Mouse (Mus musculus) heart, embryonic 11.5 days (tissue): ENCODE measurements around the gene Smc5. TPM values are rescaled to one million over a fixed set of nuclear protein-coding genes. Genes with fewer than 3 reads are reported as not detected.

Experiments
- ATAC-seq: fragments of 200-750 bp; cut with Nextera tagmentation; replicated peaks from 2 replicates; pipeline ENCODE4 v1.8.0; 2017; ENCODE audit warnings: moderate library complexity; ENCODE audit not compliant: insufficient number of reproducible peaks, low FRiP score, low TSS enrichment
- H3K27ac ChIP-seq: fragments of 300-500 bp; sonication (generic); 2 replicates; pipeline ENCODE4 v1.5.1; 2014; ENCODE audit warnings: mild to moderate bottlenecking, low read depth, low read length
- H3K27me3 ChIP-seq: fragments of 300-500 bp; sonication (generic); 2 replicates; pipeline ENCODE4 v1.6.1; 2014; ENCODE audit warnings: mild to moderate bottlenecking, low read length, mixed read lengths; ENCODE audit not compliant: control insufficient read depth, insufficient read depth
- H3K36me3 ChIP-seq: fragments of 300-500 bp; sonication (generic); 2 replicates; pipeline ENCODE4 v1.6.1; 2014; ENCODE audit warnings: mild to moderate bottlenecking, low read length, moderate library complexity, mixed read lengths; ENCODE audit not compliant: control insufficient read depth, insufficient read depth
- H3K4me1 ChIP-seq: fragments of 300-500 bp; sonication (generic); 2 replicates; pipeline ENCODE4 v1.6.1; 2014; ENCODE audit warnings: low read length; ENCODE audit not compliant: control insufficient read depth, insufficient read depth
- H3K4me2 ChIP-seq: fragments of 300-500 bp; sonication (generic); 2 replicates; pipeline ENCODE4 v1.6.1; 2014; ENCODE audit warnings: mild to moderate bottlenecking, moderate library complexity
- H3K4me3 ChIP-seq: fragments of 300-500 bp; sonication (generic); 2 replicates; pipeline ENCODE4 v1.5.1; 2014; ENCODE audit warnings: low read depth, low read length
- H3K9ac ChIP-seq: fragments of 300-500 bp; sonication (generic); 2 replicates; pipeline ENCODE4 v1.6.1; 2014; ENCODE audit warnings: mild to moderate bottlenecking, low read depth, low read length, moderate library complexity
- H3K9me3 ChIP-seq: fragments of 300-500 bp; sonication (generic); replicated peaks from 2 replicates; pipeline ENCODE4 v1.6.1; 2016; ENCODE audit warnings: low read length; ENCODE audit not compliant: control insufficient read depth
- WGBS: fragments of 180-500 bp; shearing (Covaris S2); extraction: QIAGEN DNeasy Blood & Tissue Kit; methylation state at CpG from one replicate; pipeline ENCODE4 v1.1.7; 2014; ENCODE audit not compliant: insufficient replicate concordance; 5-methylcytosine and 5-hydroxymethylcytosine counted together
- polyA plus RNA-seq: library from polyadenylated mRNA; unstranded; fragments of >200 nt; fragmentation: Nextera tagmentation; extraction: Ambion mirVana; gene quantifications from 2 replicates; pipeline ENCODE4 v1.2.1, GENCODE M21; 2014

The Smc5 gene
- polyA plus RNA-seq, 1 experiment from 2014 or later: 36.4 TPM

DNA sequence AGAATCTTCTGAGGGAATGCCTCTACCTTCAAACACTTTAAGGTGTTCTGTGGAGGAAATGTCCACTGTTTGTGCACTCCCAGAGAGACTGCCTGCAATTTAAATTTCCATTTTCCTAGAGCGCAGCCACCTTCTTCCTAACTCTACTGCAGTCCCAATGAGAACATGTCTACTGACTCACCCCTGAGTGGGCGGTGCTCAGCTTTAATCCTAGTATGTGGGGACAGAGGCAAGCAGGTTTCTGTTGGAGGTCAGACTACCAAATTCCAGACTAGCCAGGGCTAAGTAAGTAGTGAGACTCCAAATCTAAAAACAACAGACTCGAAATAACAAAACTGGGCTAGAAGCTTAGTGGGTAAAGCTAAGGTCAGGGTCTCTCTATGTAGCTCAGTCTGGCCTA, 95.2 kb downstream of the Smc5 start:
- Histone ChIP-seq H3K4me3 (no peak overlapping the region), H3K27me3 (no peaks in the 10 kb centered on the region), H3K36me3 (no peaks in the 10 kb centered on the region), H3K9me3 (no peaks in the 10 kb centered on the region), H3K27ac (no peak overlapping the region), H3K4me1 (no peaks in the 10 kb centered on the region; the same call in 1 of the 2 replicates), H3K9ac (no peak overlapping the region), H3K4me2 (no peak overlapping the region)
- WGBS: 89% methylated on average over 3 of the region's 3 CpGs
- ATAC-seq: no peak

DNA sequence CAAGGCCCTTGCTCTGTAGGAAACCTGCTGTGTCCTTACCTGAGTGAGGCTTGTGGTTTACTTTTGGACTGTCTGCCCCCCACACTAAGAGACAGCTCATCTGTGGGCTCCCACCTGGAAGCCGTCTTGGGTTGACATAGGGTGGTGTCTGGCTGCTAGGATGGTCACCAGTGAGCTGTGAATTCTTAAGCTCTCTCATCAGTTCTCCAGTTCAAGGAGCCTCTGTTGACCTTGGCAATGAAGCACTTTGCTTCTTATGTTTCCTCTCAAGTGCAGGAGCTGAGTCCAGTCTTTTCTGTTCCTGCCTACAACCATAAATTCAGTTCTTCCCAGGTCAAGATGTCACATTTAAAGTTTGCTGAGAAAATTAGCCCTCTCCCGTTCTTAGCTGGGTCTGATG, 98.2 kb downstream of the Smc5 start:
- no peaks in the 10 kb centered on the region; the same call in 1 of the 2 replicates for H3K4me1 ChIP-seq
- no peaks in the 10 kb centered on the region for H3K27me3 ChIP-seq
- H3K27ac ChIP-seq: no peak overlapping the region
- no peak overlapping the region for H3K4me3 ChIP-seq
- no peak overlapping the region for H3K4me2 ChIP-seq
- no peaks in the 10 kb centered on the region for H3K9me3 ChIP-seq
- H3K36me3 ChIP-seq: no peaks in the 10 kb centered on the region
- no peak for ATAC-seq
- 62% methylated on average over 2 of the region's 2 CpGs for WGBS
- no peak overlapping the region for H3K9ac ChIP-seq

DNA sequence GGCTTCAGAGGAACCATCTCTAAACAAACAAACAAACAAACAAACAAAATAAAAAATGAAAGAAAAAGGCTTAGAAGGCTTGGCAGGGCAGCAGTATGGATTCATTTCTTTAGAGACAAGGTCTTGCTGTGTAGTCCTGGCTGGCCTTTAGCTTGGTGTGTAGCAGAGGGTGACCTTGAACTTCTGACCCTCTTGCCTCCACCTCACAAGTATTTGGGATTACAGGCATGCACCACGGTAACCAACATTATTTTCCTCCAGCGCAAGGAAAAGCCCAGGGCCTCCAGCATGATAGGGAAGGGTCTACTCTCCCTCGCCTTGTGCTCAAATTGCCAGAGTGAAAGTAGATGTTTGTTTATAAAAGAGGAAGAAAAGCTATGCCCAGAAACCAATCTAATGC, 98.6 kb downstream of the Smc5 start:
- ATAC-seq: no peak
- Histone ChIP-seq H3K27me3 (no peaks in the 10 kb centered on the region), H3K4me1 (no peaks in the 10 kb centered on the region; the same call in 1 of the 2 replicates), H3K4me3 (no peak overlapping the region), H3K9ac (no peak overlapping the region), H3K27ac (no peak overlapping the region), H3K36me3 (no peaks in the 10 kb centered on the region), H3K9me3 (no peaks in the 10 kb centered on the region), H3K4me2 (no peak overlapping the region)
- 73% methylated on average over 3 of the region's 3 CpGs for WGBS

DNA sequence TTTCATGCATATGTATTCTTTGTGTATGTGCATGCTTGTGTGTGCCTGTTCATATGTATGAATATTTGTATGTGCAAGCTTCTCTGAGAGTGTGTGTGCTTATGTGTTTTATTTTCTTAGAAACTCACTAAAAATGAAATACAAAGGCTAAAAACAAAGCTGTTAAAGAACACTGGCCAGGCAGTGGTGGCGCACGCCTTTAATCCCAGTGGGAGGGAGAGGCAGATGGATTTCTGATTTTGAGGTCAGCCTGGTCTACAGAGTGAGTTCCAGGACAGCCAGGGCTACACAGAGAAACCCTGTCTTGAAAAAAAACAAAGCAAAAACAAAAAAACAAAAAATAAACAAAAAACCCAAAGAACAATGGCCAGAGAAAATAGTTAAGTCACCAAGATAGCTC, 102.6 kb downstream of the Smc5 start:
- ATAC-seq: no peak
- Histone ChIP-seq H3K27me3 (no peaks in the 10 kb centered on the region), H3K36me3 (no peaks in the 10 kb centered on the region), H3K9me3 (no peaks in the 10 kb centered on the region), H3K4me1 (no peaks in the 10 kb centered on the region; the same call in 1 of the 2 replicates), H3K9ac (no peak overlapping the region), H3K4me2 (no peak overlapping the region), H3K27ac (no peak overlapping the region), H3K4me3 (no peak overlapping the region)
- WGBS: 87% methylated on average over 2 of the region's 2 CpGs

DNA sequence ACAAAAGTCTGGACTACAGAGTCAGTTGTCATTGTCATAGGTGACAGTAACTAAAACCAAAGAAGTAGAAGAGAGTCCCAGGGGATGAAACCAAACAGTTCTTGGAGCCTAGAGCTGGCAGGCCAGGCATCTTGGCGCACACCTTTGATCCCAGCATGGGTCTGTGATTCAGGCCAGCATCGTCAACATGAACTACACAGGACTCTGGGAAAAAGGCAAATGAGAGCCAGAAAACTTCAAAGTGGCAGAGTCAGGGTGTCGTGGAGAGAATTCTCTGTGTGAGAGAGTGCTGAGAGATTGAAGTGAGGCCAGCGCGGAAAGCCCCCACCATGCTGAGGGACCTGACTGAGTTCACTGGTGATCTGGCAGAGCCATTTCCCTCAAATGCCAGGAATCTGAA, 103.2 kb downstream of the Smc5 start:
- Histone ChIP-seq H3K4me3 (no peak overlapping the region), H3K9ac (no peak overlapping the region), H3K27me3 (no peaks in the 10 kb centered on the region), H3K36me3 (no peaks in the 10 kb centered on the region), H3K4me1 (no peaks in the 10 kb centered on the region; the same call in 1 of the 2 replicates), H3K4me2 (no peak overlapping the region), H3K9me3 (no peaks in the 10 kb centered on the region), H3K27ac (no peak overlapping the region)
- 73% methylated on average over 5 of the region's 5 CpGs for WGBS
- ATAC-seq: no peak

DNA sequence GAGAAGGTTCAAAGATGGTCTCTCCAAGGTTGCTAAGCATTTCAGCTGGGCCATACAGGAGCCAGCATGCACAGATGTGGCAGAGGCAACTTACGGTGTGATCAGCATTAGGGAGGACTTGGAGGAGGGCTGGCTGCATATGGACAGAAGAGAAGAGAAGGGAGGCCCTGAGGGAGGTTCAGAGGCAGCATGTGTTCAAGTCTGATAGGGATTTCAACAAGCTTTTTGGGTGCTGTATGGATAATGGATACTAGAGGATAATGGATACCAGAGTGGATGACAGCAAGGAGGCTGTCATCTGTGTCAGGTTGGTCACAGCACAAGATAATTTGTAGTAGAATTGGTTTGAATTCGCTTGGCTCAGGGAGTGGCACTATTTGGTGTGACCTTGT, 104.0 kb downstream of the Smc5 start:
- Histone ChIP-seq H3K4me1 (no peaks in the 10 kb centered on the region), H3K4me3 (no peak overlapping the region), H3K36me3 (no peaks in the 10 kb centered on the region), H3K9me3 (no peaks in the 10 kb centered on the region), H3K27me3 (no peaks in the 10 kb centered on the region), H3K27ac (no peak overlapping the region), H3K4me2 (no peak overlapping the region), H3K9ac (no peak overlapping the region)
- ATAC-seq: no peak
- WGBS: 91% methylated on average over 2 of the region's 2 CpGs

DNA sequence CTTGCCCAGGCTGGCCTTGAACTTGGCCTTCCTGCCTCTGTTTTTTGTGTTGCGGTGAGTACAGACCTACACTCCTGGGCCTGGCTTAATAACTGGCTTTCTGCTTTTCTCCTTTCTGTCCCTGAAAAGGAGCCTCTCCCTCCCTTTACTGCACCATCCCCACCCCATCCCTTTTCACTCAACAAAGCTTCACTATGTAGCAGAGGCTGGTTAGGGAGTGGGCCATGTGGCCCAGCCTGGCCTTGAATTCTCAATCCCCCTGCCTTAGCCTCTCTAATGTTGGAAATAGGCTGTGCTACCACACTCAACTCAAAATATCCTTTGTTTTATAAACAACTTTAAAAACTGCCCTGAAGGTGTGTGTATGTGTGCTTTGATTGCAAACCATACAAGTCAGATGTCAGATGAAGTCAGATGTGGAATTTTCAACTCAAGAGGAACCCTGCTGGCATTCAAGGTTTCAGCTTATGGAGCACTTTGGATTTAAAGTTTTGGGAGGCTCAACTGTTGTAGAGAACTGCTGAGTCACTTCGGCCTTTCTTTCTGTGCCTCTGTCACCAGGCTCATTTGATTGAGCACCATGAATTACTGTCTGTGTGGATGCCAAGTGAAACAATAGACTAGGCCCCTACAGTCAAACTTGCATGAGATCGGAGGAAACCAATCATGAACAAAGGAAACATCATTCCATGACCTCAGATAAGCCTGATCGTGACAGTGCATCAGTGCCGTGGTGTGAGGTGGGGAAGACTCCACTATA, 104.6 kb downstream of the Smc5 start:
- H3K9me3 ChIP-seq: no peaks in the 10 kb centered on the region
- no peak overlapping the region for H3K4me2 ChIP-seq
- no peak overlapping the region for H3K4me3 ChIP-seq
- ATAC-seq: no peak
- H3K9ac ChIP-seq: no peak overlapping the region
- no peak overlapping the region for H3K27ac ChIP-seq
- no peaks in the 10 kb centered on the region for H3K27me3 ChIP-seq
- no peaks in the 10 kb centered on the region for H3K36me3 ChIP-seq
- H3K4me1 ChIP-seq: no peaks in the 10 kb centered on the region
- 79% methylated on average over 5 of the region's 5 CpGs for WGBS

DNA sequence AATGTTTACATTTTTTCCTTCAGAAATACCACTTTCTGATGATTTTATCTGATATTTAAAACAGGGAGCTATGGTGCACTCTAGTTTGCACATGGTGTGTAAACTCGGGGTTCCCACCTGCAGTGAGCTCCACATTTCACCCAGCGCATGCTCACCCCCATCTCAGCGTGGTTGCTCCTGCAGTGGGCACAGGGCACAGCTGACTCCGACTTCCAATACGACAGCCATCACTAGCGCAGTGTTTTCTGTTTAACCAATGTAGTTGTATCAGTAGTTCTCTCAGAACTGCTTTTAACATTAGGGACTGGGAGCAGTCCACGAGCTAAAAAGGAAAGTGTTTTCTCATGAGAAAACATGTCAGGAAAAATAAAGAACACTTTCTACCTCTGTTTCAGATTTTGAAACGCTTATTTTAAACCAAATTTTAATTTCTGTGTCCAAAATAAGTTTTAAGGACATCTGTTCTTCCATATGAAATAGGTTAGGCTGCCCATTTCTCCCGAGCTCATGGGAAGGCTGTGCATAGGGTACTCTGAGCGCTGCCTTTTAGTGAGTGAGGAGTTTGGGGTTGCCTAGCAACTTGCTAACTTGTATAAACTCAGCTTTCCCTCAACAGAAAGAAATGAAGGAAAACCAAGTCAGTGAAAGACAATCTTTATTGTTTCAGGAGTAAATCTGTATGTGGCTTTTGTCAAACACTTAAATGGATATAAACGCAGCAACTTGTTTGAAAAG, 107.0 kb downstream of the Smc5 start:
- H3K4me1 ChIP-seq: peaks cover 2% of the 10 kb centered on the region; the same call in 1 of the 2 replicates
- no peaks in the 10 kb centered on the region for H3K27me3 ChIP-seq
- no peak overlapping the region for H3K9ac ChIP-seq
- H3K36me3 ChIP-seq: no peaks in the 10 kb centered on the region
- no peak overlapping the region for H3K4me2 ChIP-seq
- no peaks in the 10 kb centered on the region for H3K9me3 ChIP-seq
- H3K27ac ChIP-seq: no peak overlapping the region
- whole genome bisulfite sequencing: 78% methylated on average over 11 of the region's 11 CpGs
- no peak overlapping the region for H3K4me3 ChIP-seq
- no peak for ATAC-seq
